Mouse (Mus musculus) erythroblast, embryonic 14.5 days (primary cell): Measurements from ENCODE around the gene Eed. TPM values are rescaled to one million over a fixed set of nuclear protein-coding genes. Genes with fewer than 3 reads are reported as not detected.
A peak's percentile ranks its signal among the peaks of the same experiment; 100 is the strongest.

ENCODE experiments used
- H3K27me3 ChIP-seq: 2 replicates; pipeline ENCODE4 v1.6.1; 2012; ENCODE audit warnings: inconsistent platforms; ENCODE audit not compliant: control insufficient read depth
- H3K36me3 ChIP-seq: 2 replicates; pipeline ENCODE4 v1.6.1; 2012; ENCODE audit warnings: mild to moderate bottlenecking, inconsistent platforms; ENCODE audit not compliant: control insufficient read depth
- H3K4me1 ChIP-seq: 2 replicates; pipeline ENCODE4 v1.6.1; 2012; ENCODE audit warnings: inconsistent platforms; ENCODE audit not compliant: control insufficient read depth
- H3K4me3 ChIP-seq: replicated peaks from 2 replicates; pipeline ENCODE3; 2012; ENCODE audit warnings: moderate library complexity, mild to moderate bottlenecking, inconsistent platforms
- H3K9me3 ChIP-seq: 2 replicates; pipeline ENCODE4 v1.6.1; 2012; ENCODE audit warnings: low read length, inconsistent platforms, mixed read lengths; ENCODE audit not compliant: control insufficient read depth
- GATA1 ChIP-seq: IDR thresholded peaks from 2 replicates; pipeline ENCODE4 v1.6.1; 2012; ENCODE audit warnings: low read length, inconsistent platforms, mixed read lengths
- TAL1 ChIP-seq: IDR thresholded peaks from 3 replicates; pipeline ENCODE4 v1.6.1; 2012; ENCODE audit warnings: low read length, inconsistent platforms, mixed read lengths
- polyA plus RNA-seq: library from polyadenylated mRNA; stranded (reverse); fragments of >175 nt; gene quantifications from 2 replicates; pipeline ENCODE4 v1.2.3, GENCODE M21; 2012

The Eed gene
- polyA plus RNA-seq: 4.5 and 5.0 TPM in 2 replicates

- Histone ChIP-seq H3K9me3 (no peaks in the 10 kb centered on the region), H3K36me3 (peaks cover 28% of the 10 kb centered on the region), H3K4me3 (peak within 1 kb of the TSS; percentile 100), H3K4me1 (peaks cover 36% of the 10 kb centered on the region), H3K27me3 (no peaks in the 10 kb centered on the region)
- TF ChIP-seq TAL1 (no peak), GATA1 (no peak)
These were observed at the start of gene Eed for GRCm38 (mm10) chr7:89980485-89981422. Eed (minus strand) TSS chr7:89980983.

- H3K4me1 ChIP-seq: peaks cover 23% of the 10 kb centered on the region
These were observed 49.0 kb upstream of the Eed start for GRCm38 (mm10) chr7:90029548-90030485.

GRCm38 (mm10) chr7:90028888-90029547 lies 48.2 kb upstream of the Eed start:
- H3K36me3 ChIP-seq: no peaks in the 10 kb centered on the region
- no peak overlapping the region for H3K4me3 ChIP-seq
- peaks cover 27% of the 10 kb centered on the region for H3K4me1 ChIP-seq
- TF ChIP-seq GATA1: no peak
- no peak for TF ChIP-seq TAL1
- H3K27me3 ChIP-seq: peaks cover 57% of the 10 kb centered on the region
- H3K9me3 ChIP-seq: no peaks in the 10 kb centered on the region

More at GRCm38 (mm10) chr7:90029548-90030485, 49.0 kb upstream of the Eed start:
- Histone ChIP-seq H3K4me3 (no peak overlapping the region), H3K27me3 (peaks cover 58% of the 10 kb centered on the region), H3K36me3 (no peaks in the 10 kb centered on the region), H3K9me3 (no peaks in the 10 kb centered on the region)
- TF ChIP-seq GATA1: no peak
- TF ChIP-seq TAL1: no peak

- no peak for TF ChIP-seq TAL1
- no peak for TF ChIP-seq GATA1
- H3K4me1 ChIP-seq: peaks cover 41% of the 10 kb centered on the region
These were observed 44.2 kb upstream of the Eed start for GRCm38 (mm10) chr7:90024975-90025374.

GRCm38 (mm10) chr7:90022974-90023707 lies 42.4 kb upstream of the Eed start:
- Histone ChIP-seq H3K4me3 (no peak overlapping the region), H3K9me3 (no peaks in the 10 kb centered on the region), H3K4me1 (peaks cover 41% of the 10 kb centered on the region), H3K36me3 (no peaks in the 10 kb centered on the region), H3K27me3 (peaks cover 12% of the 10 kb centered on the region)
- TF ChIP-seq TAL1 (no peak), GATA1 (no peak)

More at GRCm38 (mm10) chr7:90024975-90025374, 44.2 kb upstream of the Eed start:
- Histone ChIP-seq H3K36me3 (no peaks in the 10 kb centered on the region), H3K9me3 (no peaks in the 10 kb centered on the region), H3K27me3 (peaks cover 24% of the 10 kb centered on the region), H3K4me3 (no peak overlapping the region)

GRCm38 (mm10) chr7:90020331-90020730 lies 39.5 kb upstream of the Eed start:
- TF ChIP-seq GATA1 (no peak), TAL1 (no peak)

GRCm38 (mm10) chr7:90019570-90019969 lies 38.8 kb upstream of the Eed start:
- H3K4me1 ChIP-seq: peaks cover 42% of the 10 kb centered on the region
- peaks cover 27% of the 10 kb centered on the region for H3K27me3 ChIP-seq
- H3K4me3 ChIP-seq: no peak overlapping the region
- H3K9me3 ChIP-seq: no peaks in the 10 kb centered on the region
- no peak for TF ChIP-seq GATA1
- no peak for TF ChIP-seq TAL1
- no peaks in the 10 kb centered on the region for H3K36me3 ChIP-seq

More at GRCm38 (mm10) chr7:90020331-90020730, 39.5 kb upstream of the Eed start:
- H3K4me3 ChIP-seq: no peak overlapping the region
- peaks cover 49% of the 10 kb centered on the region for H3K4me1 ChIP-seq
- peaks cover 21% of the 10 kb centered on the region for H3K27me3 ChIP-seq
- H3K36me3 ChIP-seq: no peaks in the 10 kb centered on the region
- H3K9me3 ChIP-seq: no peaks in the 10 kb centered on the region
